Mouse (Mus musculus) bone marrow, adult 2 months (tissue): ENCODE measurements around the gene Rtn4ip1.

Experiments used
- CTCF ChIP-seq: fragments of 200-500 bp; IDR thresholded peaks from 2 replicates; pipeline ENCODE4 v1.5.1; 2011; ENCODE audit warnings: low read length, control low read depth; ENCODE audit not compliant: control insufficient read depth, insufficient read depth
- POLR2A ChIP-seq: fragments of 200-500 bp; IDR thresholded peaks from 2 replicates; pipeline ENCODE4 v1.6.1; 2011; ENCODE audit warnings: low read depth, mild to moderate bottlenecking, control low read depth, low read length, borderline replicate concordance; ENCODE audit not compliant: control insufficient read depth

GRCm38 (mm10) chr10:43916737-43917136 lies 15.1 kb downstream of the Rtn4ip1 start:
- TF ChIP-seq CTCF (no peak), POLR2A (no peak)
